Mouse (Mus musculus) liver, embryonic 14.5 days (tissue): ENCODE data around the gene Dnm1l.

Experiments
- CTCF ChIP-seq: IDR thresholded peaks from 2 replicates; pipeline ENCODE4 v1.5.1; 2016; ENCODE audit warnings: antibody characterized with exemption, low read depth, control low read depth
- EP300 ChIP-seq: IDR thresholded peaks from 2 replicates; pipeline ENCODE4 v1.6.1; 2016; ENCODE audit warnings: antibody characterized with exemption, low read depth

DNA sequence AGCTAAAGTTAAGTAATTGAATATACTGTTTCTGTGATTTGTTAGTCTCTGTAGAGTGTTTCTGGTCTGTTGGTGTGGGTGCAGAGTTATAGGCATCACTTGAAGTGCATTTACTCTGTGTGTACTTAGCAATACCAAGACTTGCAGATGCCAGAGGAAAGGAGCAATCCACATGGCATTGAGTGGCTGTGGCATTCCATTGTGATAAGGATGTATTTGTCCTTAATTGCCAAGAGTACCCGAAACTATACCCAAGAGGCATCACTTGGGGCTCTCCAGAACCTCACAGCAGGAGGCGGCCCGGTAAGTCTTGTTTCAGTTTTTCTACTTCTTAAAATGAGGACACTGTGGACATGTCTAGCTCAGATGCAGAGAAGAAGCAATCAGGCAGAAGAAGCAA, 96.3 kb downstream of the Dnm1l start:
- TF ChIP-seq CTCF, result no peak
- TF ChIP-seq EP300, result no peak
